Mouse (Mus musculus) heart, postnatal 0 days (tissue): ENCODE data around the gene OR5BS1P. TPM values are rescaled to one million over a fixed set of nuclear protein-coding genes. Genes with fewer than 3 reads are reported as not detected.

Experiments
- ATAC-seq: fragments of 200-750 bp; cut with Nextera tagmentation; 2 replicates; pipeline ENCODE4 v1.8.0; 2017; ENCODE audit warnings: low read depth, moderate number of reproducible peaks, moderate library complexity; ENCODE audit not compliant: insufficient read depth
- DNase-seq: peaks from one replicate; pipeline ENCODE4 v3.0.0-alpha.2; 2016; ENCODE audit warnings: low spot score
- H3K27ac ChIP-seq: fragments of 300-500 bp; sonication (generic); 2 replicates; pipeline ENCODE4 v1.5.1; 2014; ENCODE audit warnings: low read depth, mild to moderate bottlenecking
- H3K27me3 ChIP-seq: fragments of 300-500 bp; sonication (generic); 2 replicates; pipeline ENCODE4 v1.6.1; 2014; ENCODE audit warnings: low read length, mixed read lengths; ENCODE audit not compliant: control insufficient read depth, insufficient read depth
- H3K36me3 ChIP-seq: fragments of 300-500 bp; sonication (generic); replicated peaks from 2 replicates; pipeline ENCODE4 v1.6.1; 2014; ENCODE audit warnings: low read length, mixed read lengths; ENCODE audit not compliant: control insufficient read depth, insufficient read depth
- H3K4me1 ChIP-seq: fragments of 300-500 bp; sonication (generic); 2 replicates; pipeline ENCODE4 v1.6.1; 2014; ENCODE audit warnings: antibody characterized with exemption; ENCODE audit not compliant: control insufficient read depth, insufficient read depth
- H3K4me2 ChIP-seq: fragments of 300-500 bp; sonication (generic); 2 replicates; pipeline ENCODE4 v1.6.1; 2014; ENCODE audit warnings: low read depth, mild to moderate bottlenecking, low read length, moderate library complexity
- H3K4me3 ChIP-seq: fragments of 300-500 bp; sonication (generic); 2 replicates; pipeline ENCODE4 v1.5.1; 2014; ENCODE audit warnings: low read depth, low read length
- H3K9ac ChIP-seq: fragments of 300-500 bp; sonication (generic); replicated peaks from 2 replicates; pipeline ENCODE4 v1.6.1; 2014; ENCODE audit warnings: low read depth, low read length, mixed read lengths
- H3K9me3 ChIP-seq: fragments of 300-500 bp; sonication (generic); replicated peaks from 2 replicates; pipeline ENCODE4 v1.6.1; 2016; ENCODE audit warnings: low read length; ENCODE audit not compliant: control insufficient read depth
- CTCF ChIP-seq: IDR thresholded peaks from 2 replicates; pipeline ENCODE4 v1.5.1; 2016; ENCODE audit warnings: antibody characterized with exemption, control low read depth, low read depth
- EP300 ChIP-seq: IDR thresholded peaks from 2 replicates; pipeline ENCODE4 v1.6.1; 2016; ENCODE audit warnings: antibody characterized with exemption, low read depth
- WGBS: fragments of 180-500 bp; shearing (Covaris S2); extraction: QIAGEN DNeasy Blood & Tissue Kit; methylation state at CpG from one replicate; pipeline ENCODE4 v1.1.7; 2014; 5-methylcytosine and 5-hydroxymethylcytosine counted together
- polyA plus RNA-seq: library from polyadenylated mRNA; unstranded; fragments of >200 nt; fragmentation: Nextera tagmentation; extraction: Ambion mirVana; gene quantifications from 2 replicates; pipeline ENCODE4 v1.2.1, GENCODE M21; 2015
- total RNA-seq: library from RNA; depleted of rRNA; stranded (reverse); fragments of >200 nt; gene quantifications from 2 replicates; pipeline ENCODE4 v1.2.3, GENCODE M21; 2014; ENCODE audit warnings: low replicate concordance

The OR5BS1P gene
- total and polyA plus RNA-seq, 2 experiments from 2014 or later, result not detected

DNA sequence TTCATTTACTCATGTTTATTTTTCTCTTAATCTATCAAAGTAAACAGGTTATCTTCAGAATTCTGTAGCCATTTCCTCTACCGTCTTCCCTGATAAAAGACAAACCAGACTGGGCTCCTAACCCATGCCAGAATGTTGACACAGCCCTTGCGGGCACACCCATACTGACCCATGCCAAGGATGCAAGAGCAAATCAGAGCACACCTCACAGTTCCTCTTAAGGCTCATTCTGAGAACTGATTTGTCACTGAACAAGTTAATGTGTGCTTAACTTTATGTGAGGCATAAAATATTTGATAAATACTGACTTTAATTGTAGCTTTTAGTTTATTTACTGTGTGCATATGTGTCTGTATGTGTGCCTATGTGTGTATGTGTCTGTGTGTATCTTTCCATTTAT is 21.6 kb downstream of the OR5BS1P start:
- H3K9me3 ChIP-seq, result no peaks in the 10 kb centered on the region
- DNase-seq, result no peak
- TF ChIP-seq CTCF, result no peak
- no peak for TF ChIP-seq EP300
- no peaks in the 10 kb centered on the region for H3K27me3 ChIP-seq
- no peak overlapping the region for H3K4me2 ChIP-seq
- no peak overlapping the region for H3K9ac ChIP-seq
- no peaks in the 10 kb centered on the region for H3K36me3 ChIP-seq
- WGBS, result 53% methylated on average over 2 of the region's 2 CpGs
- H3K27ac ChIP-seq, result no peak overlapping the region
- no peak for ATAC-seq
- no peak overlapping the region for H3K4me3 ChIP-seq
- no peaks in the 10 kb centered on the region for H3K4me1 ChIP-seq

DNA sequence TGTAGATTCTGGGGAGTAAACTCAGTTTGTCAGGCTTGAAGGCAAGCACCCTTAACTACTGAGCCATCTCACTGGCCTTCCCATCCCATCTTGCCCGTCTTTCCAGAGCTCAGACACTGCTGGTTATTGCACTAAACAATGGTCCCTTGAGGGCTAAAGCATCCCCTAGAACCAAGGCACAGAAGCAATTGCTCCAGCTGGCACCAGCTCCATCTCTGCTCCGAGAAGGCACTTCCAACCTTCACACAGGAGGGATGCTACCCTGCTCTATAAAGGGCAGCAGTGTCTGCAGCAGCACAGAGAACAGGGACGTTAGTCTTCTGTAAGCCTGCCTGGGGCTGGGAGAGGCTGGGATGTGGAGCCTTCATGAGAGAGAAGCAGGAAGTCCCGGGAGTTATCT is 22.4 kb downstream of the OR5BS1P start, which contains the start of gene Olfr279:
Gene Olfr279 (plus strand): TSS at position 301 of the 400 bp plus-strand sequence.
- no peaks in the 10 kb centered on the region for H3K36me3 ChIP-seq
- WGBS, result 38% methylated on average over 4 of the region's 4 CpGs
- no peak within 1 kb of the TSS for H3K4me2 ChIP-seq
- no peaks in the 10 kb centered on the region for H3K4me1 ChIP-seq
- no peaks in the 10 kb centered on the region for H3K9me3 ChIP-seq
- H3K27ac ChIP-seq, result no peak within 1 kb of the TSS
- no peak for DNase-seq
- H3K27me3 ChIP-seq, result no peaks in the 10 kb centered on the region
- TF ChIP-seq CTCF (no peak), EP300 (no peak)
- ATAC-seq, result no peak
- H3K9ac ChIP-seq, result no peak within 1 kb of the TSS
- H3K4me3 ChIP-seq, result no peak within 1 kb of the TSS

DNA sequence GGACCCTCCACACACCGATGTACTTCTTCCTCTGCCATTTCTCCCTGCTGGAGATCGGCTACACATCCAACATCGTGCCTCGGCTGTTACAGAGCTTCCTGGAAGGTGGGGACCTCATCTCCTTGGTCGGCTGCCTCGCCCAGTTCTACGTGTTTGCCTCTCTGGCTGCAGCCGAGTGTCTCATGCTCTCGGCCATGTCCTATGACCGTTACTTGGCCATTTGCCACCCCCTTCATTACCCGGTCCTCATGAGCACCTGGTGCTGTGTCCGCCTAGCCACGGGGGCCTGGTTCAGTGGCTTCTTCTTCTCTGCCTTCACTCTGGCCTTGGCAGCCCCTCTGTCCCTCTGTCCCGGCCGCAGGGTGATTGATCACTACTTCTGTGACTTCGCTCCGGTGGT is 27.9 kb downstream of the OR5BS1P start:
- ATAC-seq (no peak), DNase-seq (no peak)
- Histone ChIP-seq H3K4me1 (no peaks in the 10 kb centered on the region), H3K4me3 (no peak overlapping the region), H3K27ac (no peak overlapping the region), H3K36me3 (no peaks in the 10 kb centered on the region), H3K9me3 (no peaks in the 10 kb centered on the region), H3K4me2 (no peak overlapping the region), H3K9ac (no peak overlapping the region), H3K27me3 (no peaks in the 10 kb centered on the region)
- WGBS, result 85% methylated on average over 17 of the region's 17 CpGs
- TF ChIP-seq CTCF (no peak), EP300 (no peak)

DNA sequence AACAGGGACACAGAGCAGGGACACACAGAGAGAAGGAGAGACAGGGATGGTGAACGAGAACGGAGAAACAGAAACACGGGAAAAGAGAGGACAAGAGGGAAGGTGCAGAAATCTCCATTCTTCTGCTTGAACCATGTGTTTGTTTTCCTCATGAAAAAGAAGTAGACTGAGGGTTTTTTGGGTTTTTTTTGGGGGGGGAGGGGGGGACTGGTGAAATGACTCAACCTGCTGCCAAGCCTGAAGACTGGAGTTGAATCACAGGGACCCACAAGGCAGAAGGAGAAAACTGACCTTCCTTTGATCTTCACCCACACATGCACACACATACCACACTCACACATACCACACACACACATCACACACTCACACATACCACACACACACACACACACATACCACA is 33.6 kb downstream of the OR5BS1P start:
- DNase-seq (no peak), ATAC-seq (no peak)
- Histone ChIP-seq H3K4me2 (no peak overlapping the region), H3K9ac (no peak overlapping the region), H3K36me3 (no peaks in the 10 kb centered on the region), H3K27ac (no peak overlapping the region), H3K4me1 (no peaks in the 10 kb centered on the region), H3K9me3 (no peaks in the 10 kb centered on the region), H3K4me3 (no peak overlapping the region), H3K27me3 (no peaks in the 10 kb centered on the region)
- WGBS, result 74% methylated on average over 3 of the region's 3 CpGs
- TF ChIP-seq CTCF (no peak), EP300 (no peak)

DNA sequence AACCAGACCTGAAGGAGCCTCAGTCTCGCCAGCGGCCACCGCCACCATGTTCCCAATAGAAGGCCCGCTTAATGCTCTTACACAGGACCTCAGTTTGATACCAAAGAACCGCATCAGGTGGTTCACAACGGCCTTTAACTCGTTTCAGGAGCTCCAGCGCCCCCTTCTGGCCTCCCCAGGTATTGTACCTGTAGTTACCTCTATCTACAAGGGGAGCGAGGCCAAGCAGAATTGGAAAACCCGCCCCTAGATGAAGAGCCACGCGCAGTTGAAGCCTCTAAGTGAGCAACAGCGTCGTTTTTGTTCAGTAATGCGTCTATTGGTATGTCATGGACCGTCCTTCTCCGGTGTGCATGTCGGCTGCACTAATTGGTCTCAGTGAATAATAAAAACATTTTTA is 34.8 kb downstream of the OR5BS1P start:
- no peaks in the 10 kb centered on the region for H3K9me3 ChIP-seq
- no peak overlapping the region for H3K27ac ChIP-seq
- no peak for ATAC-seq
- H3K4me1 ChIP-seq, result no peaks in the 10 kb centered on the region
- H3K27me3 ChIP-seq, result no peaks in the 10 kb centered on the region
- TF ChIP-seq EP300, result no peak
- peak; percentile 65 for TF ChIP-seq CTCF
- no peak for DNase-seq
- WGBS, result 14% methylated on average over 18 of the region's 18 CpGs
- no peak overlapping the region for H3K4me2 ChIP-seq
- no peaks in the 10 kb centered on the region for H3K36me3 ChIP-seq
- no peak overlapping the region for H3K4me3 ChIP-seq
- H3K9ac ChIP-seq, result no peak overlapping the region

DNA sequence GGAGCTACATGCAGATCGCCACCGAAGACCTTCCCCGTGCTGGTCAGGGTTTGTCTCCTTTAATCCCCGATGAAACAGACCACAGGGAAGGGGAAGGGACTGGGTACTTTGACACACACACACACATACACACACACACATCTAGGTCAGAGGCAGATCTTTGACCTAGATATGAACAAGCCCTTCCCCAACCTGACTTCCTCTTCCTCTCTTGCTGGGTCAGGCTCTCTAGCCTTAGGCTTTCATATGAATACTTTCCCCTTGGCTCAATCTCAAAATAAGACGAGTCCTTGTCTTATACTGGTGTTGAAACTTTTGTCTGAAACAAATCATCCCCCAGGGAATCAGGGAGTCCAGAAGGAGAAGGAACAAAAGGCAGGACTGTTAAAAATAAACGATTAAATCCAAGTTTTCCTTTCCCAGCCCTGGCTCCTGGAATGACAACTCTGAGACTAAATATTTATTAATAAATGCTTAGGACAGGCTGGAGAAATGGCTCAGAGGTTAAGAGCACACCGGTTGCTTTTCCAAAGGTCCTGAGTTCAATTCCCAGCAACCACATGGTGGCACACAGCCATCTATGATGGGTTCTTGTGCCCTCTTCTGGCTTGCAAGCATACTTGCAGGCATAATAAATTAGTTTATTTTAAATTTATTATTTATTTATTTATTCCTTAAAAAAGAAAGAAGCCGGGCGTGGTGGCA is 36.7 kb downstream of the OR5BS1P start:
- Histone ChIP-seq H3K27me3 (no peaks in the 10 kb centered on the region), H3K4me2 (no peak overlapping the region), H3K9me3 (no peaks in the 10 kb centered on the region), H3K4me3 (no peak overlapping the region), H3K27ac (no peak overlapping the region), H3K9ac (no peak overlapping the region), H3K4me1 (no peaks in the 10 kb centered on the region), H3K36me3 (no peaks in the 10 kb centered on the region)
- DNase-seq, result no peak
- 66% methylated on average over 9 of the region's 9 CpGs for WGBS
- TF ChIP-seq CTCF (no peak), EP300 (no peak)
- no peak for ATAC-seq
